Mouse (Mus musculus) lung, adult 2 months (tissue): Measurements from ENCODE around the gene Stx11.

Experiments
- CTCF ChIP-seq: fragments of 200-500 bp; IDR thresholded peaks from 2 replicates; pipeline ENCODE4 v1.5.1; 2011; ENCODE audit warnings: mild to moderate bottlenecking, low read length, control low read depth; ENCODE audit not compliant: insufficient read depth
- POLR2A ChIP-seq: fragments of 200-500 bp; IDR thresholded peaks from 2 replicates; pipeline ENCODE4 v1.6.1; 2011; ENCODE audit warnings: low read depth, mild to moderate bottlenecking, control low read depth, low read length, borderline replicate concordance; ENCODE audit errors: extremely low read depth

DNA sequence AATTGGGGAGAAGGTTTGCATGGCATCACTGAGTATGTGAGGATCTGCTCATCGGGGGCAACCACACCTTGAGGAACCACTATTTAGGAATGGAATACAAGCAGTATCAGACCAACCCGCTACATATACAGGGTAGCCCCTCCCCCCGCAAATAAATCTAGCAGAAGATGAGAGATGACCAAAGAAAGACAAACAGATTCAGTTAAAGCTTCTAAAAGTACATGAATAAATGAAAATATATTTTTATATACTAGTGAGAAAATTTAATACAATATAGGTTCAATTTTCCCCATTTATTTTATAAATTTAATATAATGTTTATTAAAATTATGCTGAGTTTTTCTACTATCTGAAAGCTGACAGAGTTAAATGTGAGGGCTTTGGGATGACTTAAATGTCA, 40.9 kb upstream of the Stx11 start, which contains the start of gene Sf3b5:
- TF ChIP-seq CTCF, result no peak
- no peak for TF ChIP-seq POLR2A
